Mouse (Mus musculus): Measurements from ENCODE around the gene 2210016L21Rik. TPM values are rescaled to one million over a fixed set of nuclear protein-coding genes. Genes with fewer than 3 reads are reported as not detected.
"Not testable (repeated sequence)": the region's sequence is repeated elsewhere in the genome, so short reads cannot be mapped to it uniquely, and the experiment has no call there.

The 2210016L21Rik gene
- total and polyA plus RNA-seq, 2 experiments: 3.0 to 6.1 TPM

DNA sequence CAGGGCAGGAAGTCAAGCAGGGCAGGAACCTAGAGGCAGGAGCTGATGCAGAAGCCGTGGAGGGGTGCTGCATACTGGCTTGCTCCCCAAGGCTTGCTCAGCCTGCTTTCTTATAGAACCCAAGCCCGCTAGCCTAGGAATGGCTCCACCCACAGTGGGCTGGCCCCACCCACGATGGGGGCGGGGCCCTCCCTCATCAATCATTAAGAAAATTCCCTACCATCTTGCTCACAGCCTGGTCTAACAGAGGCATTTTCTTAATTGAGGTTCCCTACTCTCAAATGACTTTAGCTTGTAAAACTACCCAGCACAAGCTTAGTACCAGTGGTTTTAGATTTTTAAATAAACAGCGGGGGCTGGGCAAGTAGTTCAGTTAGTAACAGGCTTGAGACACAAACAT, 10.3 kb upstream of the 2210016L21Rik start:
- 62% methylated on average over 5 of the region's 5 CpGs for WGBS
- no peak overlapping the region for H3K4me3 ChIP-seq (ENCODE audit: insufficient read depth, low read depth, low read length)
- H3K36me3 ChIP-seq (ENCODE audit: control insufficient read depth, insufficient read depth, low read length): 0 out of 2 replicates have a peak, but pooled peaks cover 3% of the 10 kb centered on the region
- no peak overlapping the region for H3K9ac ChIP-seq (ENCODE audit: low read depth, low read length)
- peaks cover 12% of the 10 kb centered on the region for H3K4me1 ChIP-seq (ENCODE audit: control insufficient read depth, insufficient read depth, low read length)
- 0 out of 2 replicates have a peak, but pooled peaks cover 2% of the 10 kb centered on the region for H3K79me2 ChIP-seq (ENCODE audit: control insufficient read depth, insufficient read depth, low read length)
- TF ChIP-seq CTCF (IDR thresholded peaks at IDR 0.05; ENCODE audit: low read depth, low read length): no peak
- TF ChIP-seq POLR2A (IDR thresholded peaks at IDR 0.05; ENCODE audit: extremely low read depth, insufficient read depth, low read length): no peak
- no peaks in the 10 kb centered on the region for H3K27me3 ChIP-seq (ENCODE audit: control insufficient read depth, insufficient read depth, low read length)
- no peak overlapping the region for H3K27ac ChIP-seq (replicated peaks; ENCODE audit: insufficient read depth, low read depth, low read length)
- no peak for DNase-seq (ENCODE audit: extremely low read depth, low read depth, low spot score)

DNA sequence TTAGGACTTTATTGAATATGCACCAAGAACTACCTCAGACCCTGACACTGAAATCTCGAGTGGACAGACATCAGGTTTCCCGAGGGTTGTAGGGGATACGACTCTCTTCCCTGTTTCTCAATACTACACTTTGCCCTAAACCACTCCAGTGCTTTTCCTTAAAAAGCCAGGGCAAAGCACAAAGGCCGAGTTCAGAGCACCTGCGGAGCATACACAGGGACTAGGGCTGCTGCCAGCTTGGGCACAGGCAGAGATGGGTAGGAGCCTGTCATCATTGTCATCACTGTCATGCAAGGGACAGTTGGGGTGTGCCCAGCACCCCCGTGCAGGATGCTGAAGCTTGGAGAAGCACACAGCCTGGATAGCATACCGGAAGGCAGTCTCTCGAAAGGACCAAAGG, 8.8 kb upstream of the 2210016L21Rik start:
- no peaks in the 10 kb centered on the region for H3K27me3 ChIP-seq (ENCODE audit: control insufficient read depth, insufficient read depth, low read length)
- peak overlapping the region; percentile 72 for H3K27ac ChIP-seq (replicated peaks; ENCODE audit: insufficient read depth, low read depth, low read length)
- H3K79me2 ChIP-seq (ENCODE audit: control insufficient read depth, insufficient read depth, low read length): no peaks in the 10 kb centered on the region
- peaks cover 3% of the 10 kb centered on the region; the same call in 1 of the 2 replicates for H3K36me3 ChIP-seq (ENCODE audit: control insufficient read depth, insufficient read depth, low read length)
- no peak overlapping the region for H3K4me3 ChIP-seq (ENCODE audit: insufficient read depth, low read depth, low read length)
- TF ChIP-seq CTCF (IDR thresholded peaks at IDR 0.05; ENCODE audit: low read depth, low read length) (no peak), POLR2A (IDR thresholded peaks at IDR 0.05; ENCODE audit: extremely low read depth, insufficient read depth, low read length) (no peak)
- no peak overlapping the region for H3K9ac ChIP-seq (ENCODE audit: low read depth, low read length)
- WGBS: 30% methylated on average over 8 of the region's 8 CpGs
- H3K4me1 ChIP-seq (ENCODE audit: control insufficient read depth, insufficient read depth, low read length): peaks cover 12% of the 10 kb centered on the region
- DNase-seq (ENCODE audit: extremely low read depth, low read depth, low spot score): peak; percentile 92

DNA sequence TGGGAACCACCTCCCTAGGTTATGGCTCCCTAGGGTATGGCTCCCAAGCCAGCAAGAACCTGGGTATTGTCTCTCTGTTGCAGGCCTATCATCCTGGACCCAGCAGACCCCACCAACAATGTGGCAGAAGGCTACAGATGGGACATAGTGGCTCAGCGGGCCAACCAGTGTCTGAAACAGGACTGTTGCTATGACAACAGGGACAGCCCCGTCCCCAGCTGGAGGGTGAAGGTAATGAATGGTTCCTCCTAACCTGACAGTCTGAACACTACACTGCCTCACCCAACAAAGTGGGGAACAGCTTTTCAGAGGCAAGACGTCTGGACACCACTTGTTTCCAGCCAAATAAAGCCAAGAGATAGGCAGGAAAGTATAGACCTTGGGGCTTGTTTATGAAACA, 6.1 kb upstream of the 2210016L21Rik start:
- TF ChIP-seq POLR2A (IDR thresholded peaks at IDR 0.05; ENCODE audit: extremely low read depth, insufficient read depth, low read length) (no peak), CTCF (IDR thresholded peaks at IDR 0.05; ENCODE audit: low read depth, low read length) (no peak)
- Histone ChIP-seq H3K4me1 (ENCODE audit: control insufficient read depth, insufficient read depth, low read length) (peaks cover 12% of the 10 kb centered on the region), H3K9ac (ENCODE audit: low read depth, low read length) (no peak overlapping the region), H3K79me2 (ENCODE audit: control insufficient read depth, insufficient read depth, low read length) (no peaks in the 10 kb centered on the region), H3K36me3 (ENCODE audit: control insufficient read depth, insufficient read depth, low read length) (peaks cover 2% of the 10 kb centered on the region; the same call in 1 of the 2 replicates), H3K4me3 (ENCODE audit: insufficient read depth, low read depth, low read length) (no peak overlapping the region), H3K27ac (replicated peaks; ENCODE audit: insufficient read depth, low read depth, low read length) (no peak overlapping the region), H3K27me3 (ENCODE audit: control insufficient read depth, insufficient read depth, low read length) (no peaks in the 10 kb centered on the region)
- whole genome bisulfite sequencing: 69% methylated on average over 3 of the region's 3 CpGs
- no peak for DNase-seq (ENCODE audit: extremely low read depth, low read depth, low spot score)

DNA sequence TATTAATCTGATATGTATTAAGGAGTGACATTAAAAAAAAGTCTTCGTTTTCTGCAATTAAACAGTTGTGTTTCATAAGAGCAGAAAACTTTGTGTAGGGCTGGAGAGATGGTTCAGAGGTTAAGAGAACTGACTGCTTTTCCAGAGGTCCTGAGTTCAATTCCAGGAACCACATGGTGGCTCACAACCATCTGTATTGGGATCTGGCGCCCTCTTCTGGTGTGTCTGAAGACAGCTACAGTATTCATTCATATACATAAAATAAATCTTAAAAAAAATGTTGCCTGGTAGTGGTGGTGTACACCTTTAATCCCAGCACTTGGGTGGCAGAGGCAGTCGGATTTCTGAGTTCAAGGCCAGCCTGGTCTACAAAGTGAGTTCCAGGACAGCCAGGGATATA, 820 bp upstream of the 2210016L21Rik start:
- H3K4me3 ChIP-seq (ENCODE audit: insufficient read depth, low read depth, low read length); DNase-seq (ENCODE audit: extremely low read depth, low read depth, low spot score); H3K27me3 ChIP-seq (ENCODE audit: control insufficient read depth, insufficient read depth, low read length); H3K4me1 ChIP-seq (ENCODE audit: control insufficient read depth, insufficient read depth, low read length); H3K36me3 ChIP-seq (ENCODE audit: control insufficient read depth, insufficient read depth, low read length); H3K9ac ChIP-seq (ENCODE audit: low read depth, low read length); H3K27ac ChIP-seq (replicated peaks; ENCODE audit: insufficient read depth, low read depth, low read length); H3K79me2 ChIP-seq (ENCODE audit: control insufficient read depth, insufficient read depth, low read length): not testable (repeated sequence)
- peak; percentile 8; the same call in 1 of the 2 replicates for TF ChIP-seq CTCF (IDR thresholded peaks at IDR 0.05; ENCODE audit: low read depth, low read length)
- WGBS: 29% methylated on average over 3 of the region's 3 CpGs

DNA sequence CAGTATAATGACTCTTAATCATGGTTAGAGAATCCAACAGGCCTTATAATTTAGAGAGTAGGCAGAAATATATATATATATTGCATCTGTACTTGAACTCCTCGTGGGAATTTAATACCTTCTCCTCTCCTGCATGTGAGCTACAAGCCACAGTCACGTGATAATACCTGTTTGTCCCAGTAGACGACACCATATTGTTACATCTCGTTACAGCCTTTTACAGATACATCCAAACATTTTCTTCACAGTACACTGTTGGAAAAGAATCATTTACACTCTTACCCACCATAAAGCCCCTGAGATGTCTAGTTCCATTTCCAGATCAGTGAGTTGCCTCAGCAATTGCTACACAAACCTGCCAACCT, 790 bp downstream of the 2210016L21Rik start:
- H3K4me3 ChIP-seq (ENCODE audit: insufficient read depth, low read depth, low read length): peak overlapping the region; percentile 86
- no peaks in the 10 kb centered on the region for H3K27me3 ChIP-seq (ENCODE audit: control insufficient read depth, insufficient read depth, low read length)
- peaks cover 2% of the 10 kb centered on the region; the same call in 1 of the 2 replicates for H3K4me1 ChIP-seq (ENCODE audit: control insufficient read depth, insufficient read depth, low read length)
- no peak for DNase-seq (ENCODE audit: extremely low read depth, low read depth, low spot score)
- no peak overlapping the region for H3K27ac ChIP-seq (replicated peaks; ENCODE audit: insufficient read depth, low read depth, low read length)
- H3K36me3 ChIP-seq (ENCODE audit: control insufficient read depth, insufficient read depth, low read length): no peaks in the 10 kb centered on the region; the same call in 1 of the 2 replicates
- no peak for TF ChIP-seq POLR2A (IDR thresholded peaks at IDR 0.05; ENCODE audit: extremely low read depth, insufficient read depth, low read length)
- no peak for TF ChIP-seq CTCF (IDR thresholded peaks at IDR 0.05; ENCODE audit: low read depth, low read length)
- WGBS: 43% methylated on average over 4 of the region's 4 CpGs
- H3K79me2 ChIP-seq (ENCODE audit: control insufficient read depth, insufficient read depth, low read length): peaks cover 3% of the 10 kb centered on the region; the same call in 1 of the 2 replicates
- no peak overlapping the region; the same call in 1 of the 2 replicates for H3K9ac ChIP-seq (ENCODE audit: low read depth, low read length)

DNA sequence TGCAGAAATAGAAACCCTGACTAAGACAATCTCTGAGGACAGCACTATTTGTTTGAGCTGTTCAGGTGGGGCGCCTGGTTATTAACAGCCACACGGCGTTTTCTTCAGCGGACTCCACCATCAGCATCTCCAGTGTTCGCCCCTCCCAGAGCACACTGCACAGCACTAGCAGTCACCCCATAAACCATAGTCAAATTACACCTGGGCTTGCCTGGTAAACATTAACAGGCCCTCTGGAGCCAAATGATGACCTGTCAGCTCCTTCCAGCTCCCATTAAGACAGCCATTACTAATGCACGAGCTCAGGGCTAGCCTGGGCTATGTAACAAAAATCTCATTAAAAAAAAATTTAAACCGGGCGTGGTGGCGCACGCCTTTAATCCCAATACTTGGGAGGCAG, 3.1 kb downstream of the 2210016L21Rik start:
- 82% methylated on average over 10 of the region's 10 CpGs for WGBS
- no peak for TF ChIP-seq CTCF (IDR thresholded peaks at IDR 0.05; ENCODE audit: low read depth, low read length)
- no peak for TF ChIP-seq POLR2A (IDR thresholded peaks at IDR 0.05; ENCODE audit: extremely low read depth, insufficient read depth, low read length)
- H3K36me3 ChIP-seq (ENCODE audit: control insufficient read depth, insufficient read depth, low read length): peaks cover 2% of the 10 kb centered on the region; the same call in 1 of the 2 replicates
- H3K9ac ChIP-seq (ENCODE audit: low read depth, low read length): no peak overlapping the region
- no peak overlapping the region for H3K27ac ChIP-seq (replicated peaks; ENCODE audit: insufficient read depth, low read depth, low read length)
- H3K79me2 ChIP-seq (ENCODE audit: control insufficient read depth, insufficient read depth, low read length): peaks cover 3% of the 10 kb centered on the region; the same call in 1 of the 2 replicates
- H3K4me1 ChIP-seq (ENCODE audit: control insufficient read depth, insufficient read depth, low read length): peaks cover 5% of the 10 kb centered on the region; the same call in 1 of the 2 replicates
- no peaks in the 10 kb centered on the region for H3K27me3 ChIP-seq (ENCODE audit: control insufficient read depth, insufficient read depth, low read length)
- H3K4me3 ChIP-seq (ENCODE audit: insufficient read depth, low read depth, low read length): no peak overlapping the region
- DNase-seq (ENCODE audit: extremely low read depth, low read depth, low spot score): peak; percentile 63

Measured in liver, adult 2 months (tissue).